Mouse (Mus musculus): ENCODE measurements around the gene Fkbp1b. TPM values are rescaled to one million over a fixed set of nuclear protein-coding genes. Genes with fewer than 3 reads are reported as not detected.
"Not testable (repeated sequence)": the region's sequence is repeated elsewhere in the genome, so short reads cannot be mapped to it uniquely, and the experiment has no call there.

Gene Fkbp1b
- total RNA-seq, 2 experiments from 2014 or later: 13.7 to 18.2 TPM

DNA sequence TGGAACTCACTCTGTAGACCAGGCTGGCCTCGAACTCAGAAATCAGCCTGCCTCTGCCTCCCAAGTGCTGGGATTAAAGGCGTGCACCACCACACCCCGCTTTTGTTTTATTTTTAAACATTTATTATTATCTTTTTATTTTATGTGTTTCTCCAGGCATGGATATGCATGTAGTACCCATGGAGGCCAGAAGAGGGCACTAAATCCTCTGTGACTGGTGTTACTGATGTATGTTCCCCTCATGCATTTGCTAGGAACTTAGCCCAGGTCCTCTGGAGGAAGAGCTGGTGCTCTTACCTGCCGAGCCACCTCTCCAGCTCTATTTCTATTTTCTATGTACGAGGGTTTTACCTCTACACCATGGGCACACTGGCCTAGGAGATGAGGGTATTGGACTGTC, 14.8 kb upstream of the Fkbp1b start:
- ATAC-seq (replicated peaks; ENCODE audit: poor library complexity, severe bottlenecking): no peak

DNA sequence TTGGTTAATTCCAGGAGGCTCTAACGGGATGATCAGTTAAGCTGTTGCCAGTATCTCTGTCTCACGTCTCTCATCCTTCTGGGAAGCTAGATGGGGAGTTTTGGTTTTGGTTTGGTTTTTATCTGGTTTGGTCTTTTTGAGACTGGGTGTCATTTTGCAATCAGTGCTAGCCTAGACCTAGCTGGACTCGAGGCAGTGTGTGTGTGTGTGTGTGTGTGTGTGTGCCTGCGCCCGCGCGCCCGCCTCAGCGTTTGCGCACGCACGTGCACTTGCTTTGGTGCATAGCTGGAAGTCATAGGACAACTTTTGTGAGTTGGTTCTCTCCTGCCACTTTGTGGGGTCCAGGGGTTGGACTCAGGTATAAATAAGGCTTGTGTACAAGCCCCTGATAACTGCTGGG, 2.4 kb upstream of the Fkbp1b start:
- peak; percentile 28 for ATAC-seq (replicated peaks; ENCODE audit: poor library complexity, severe bottlenecking)

DNA sequence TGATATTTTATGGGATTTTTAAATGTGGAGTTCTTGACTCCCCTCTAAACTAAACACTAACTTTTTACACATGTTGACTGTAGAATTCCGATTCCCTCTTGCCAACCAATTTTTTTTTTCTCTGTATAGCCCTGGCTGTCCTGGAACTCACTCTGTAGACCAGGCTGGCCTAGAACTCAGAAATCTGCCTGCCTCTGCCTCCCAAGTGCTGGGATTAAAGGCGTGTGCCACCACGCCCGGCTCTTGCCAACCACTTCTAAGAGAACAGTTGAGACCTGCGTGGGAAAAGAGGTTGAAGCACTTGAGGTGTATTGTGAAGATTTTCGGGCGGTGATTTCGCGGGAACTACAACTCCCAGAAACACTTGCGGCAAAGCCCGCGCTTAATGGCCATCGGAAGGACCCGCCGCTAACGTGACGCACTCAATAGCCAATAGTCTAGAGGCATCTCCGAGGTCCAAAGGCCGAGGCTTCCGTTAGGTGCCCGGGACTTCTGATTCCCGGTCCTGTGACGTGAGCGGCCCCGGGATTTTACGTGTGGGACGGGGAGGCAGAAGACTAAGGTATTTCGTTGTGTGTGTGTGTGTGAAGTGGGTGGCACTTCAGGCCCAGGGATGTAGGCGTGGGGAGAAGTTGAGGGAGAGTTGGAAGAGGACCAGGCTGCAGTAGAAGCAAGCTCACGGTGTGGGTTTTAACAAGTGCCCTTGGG, 1.7 kb upstream of the Fkbp1b start, which contains the start of gene Wdcp:
Gene Wdcp (plus strand): TSS at position 414 of the 708 bp plus-strand sequence.
- ATAC-seq (replicated peaks; ENCODE audit: poor library complexity, severe bottlenecking): peak; percentile 65

DNA sequence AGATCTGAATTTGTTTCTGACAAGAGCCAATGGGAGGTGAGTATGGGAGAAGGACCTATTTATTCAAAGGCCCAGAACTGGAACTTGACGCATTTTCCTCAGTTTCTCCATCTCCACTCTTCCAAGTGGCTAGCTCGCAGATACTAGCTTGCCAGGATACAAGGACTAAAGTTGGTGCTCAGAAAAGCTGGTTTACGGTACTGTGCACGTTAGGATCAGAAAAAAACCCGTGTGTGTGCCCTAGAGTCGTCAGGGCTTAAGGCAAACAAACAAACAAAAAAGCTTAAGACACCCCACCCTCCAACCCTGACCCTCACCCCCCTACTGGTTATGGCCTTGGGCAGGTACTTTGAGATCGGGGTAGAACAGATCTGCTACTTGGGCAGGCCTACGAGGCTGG, 1.1 kb upstream of the Fkbp1b start:
- ATAC-seq (replicated peaks; ENCODE audit: poor library complexity, severe bottlenecking): no peak

DNA sequence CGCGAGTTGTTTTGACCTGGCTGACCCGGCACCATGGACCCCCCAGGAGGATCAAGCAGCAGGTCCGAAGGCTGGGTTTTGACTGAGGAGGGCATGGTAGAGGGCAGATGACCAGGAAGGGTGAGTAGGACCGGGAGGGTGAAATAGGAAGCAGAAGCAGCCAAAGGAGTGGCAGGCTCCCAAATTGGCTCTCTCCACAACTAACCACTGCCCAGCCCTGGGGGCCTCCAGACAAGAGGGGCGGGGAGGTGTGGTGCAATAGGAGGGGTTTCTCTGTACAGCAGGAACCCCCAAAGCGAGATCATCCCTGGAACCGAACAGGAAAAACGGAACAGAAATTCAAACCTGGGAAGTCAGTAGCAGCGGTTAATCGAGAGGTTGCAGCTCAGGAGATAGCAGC, 650 bp downstream of the Fkbp1b start:
- peak; percentile 44 for ATAC-seq (replicated peaks; ENCODE audit: poor library complexity, severe bottlenecking)

DNA sequence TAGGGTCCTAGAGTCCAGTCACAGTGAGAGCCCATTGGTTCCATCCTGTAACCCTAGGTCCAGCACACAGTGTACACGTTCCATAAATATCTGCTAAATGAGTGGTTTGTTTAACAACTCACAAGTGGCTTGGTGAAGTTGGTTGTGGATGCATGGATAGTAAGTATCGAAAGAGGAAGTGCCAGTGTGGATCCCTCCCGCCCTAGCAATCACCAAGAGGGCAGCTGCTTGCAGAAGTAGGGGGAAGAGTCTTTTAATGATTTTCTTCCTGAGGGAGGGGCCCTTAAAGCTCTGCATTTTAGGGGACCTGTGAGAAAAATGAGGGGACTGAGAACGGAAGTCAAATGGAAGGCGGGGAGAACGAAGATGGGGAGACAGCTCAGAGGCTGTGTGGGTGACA, 1.4 kb downstream of the Fkbp1b start:
- ATAC-seq (replicated peaks; ENCODE audit: poor library complexity, severe bottlenecking): peak; percentile 43

DNA sequence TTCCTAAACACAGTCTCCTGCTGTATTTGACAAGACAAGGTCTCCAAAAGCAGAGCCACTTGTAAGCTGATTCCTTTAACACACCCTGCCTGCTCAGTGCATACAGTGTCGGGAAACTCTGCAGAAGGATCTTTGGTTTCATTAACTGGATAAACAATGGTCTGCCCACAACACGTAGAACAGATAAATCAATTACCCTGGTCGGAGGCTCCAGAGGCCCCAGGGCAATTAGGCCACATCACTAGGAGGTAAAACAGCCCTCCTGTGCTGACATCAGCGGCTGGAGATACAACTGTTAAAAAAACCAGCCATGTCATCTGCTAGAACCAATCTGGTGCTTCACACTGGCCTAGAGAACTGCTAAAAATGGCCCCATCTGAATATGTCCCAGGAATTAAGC, 4.4 kb downstream of the Fkbp1b start:
- no peak for ATAC-seq (replicated peaks; ENCODE audit: poor library complexity, severe bottlenecking)

DNA sequence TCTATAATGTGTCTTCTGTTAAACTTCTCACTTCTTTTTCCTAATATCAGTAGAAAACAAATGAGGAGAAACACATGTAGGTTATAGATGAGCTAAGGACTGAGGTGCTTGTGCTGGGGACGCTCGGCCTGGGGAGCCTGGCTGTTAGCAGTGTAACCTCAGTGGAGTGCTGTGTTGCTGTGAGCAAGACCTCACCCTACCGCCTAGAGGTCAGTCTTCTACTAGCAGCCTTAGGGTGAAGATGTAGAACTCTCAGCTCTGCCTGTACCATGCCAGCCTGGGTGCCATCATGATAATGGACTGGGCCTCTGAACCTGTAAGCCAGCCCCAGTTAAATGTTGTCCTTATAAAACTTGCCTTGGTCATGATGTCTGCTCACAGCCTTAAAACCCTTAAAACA, 14.1 kb downstream of the Fkbp1b start:
- no peak for ATAC-seq (replicated peaks; ENCODE audit: poor library complexity, severe bottlenecking)

DNA sequence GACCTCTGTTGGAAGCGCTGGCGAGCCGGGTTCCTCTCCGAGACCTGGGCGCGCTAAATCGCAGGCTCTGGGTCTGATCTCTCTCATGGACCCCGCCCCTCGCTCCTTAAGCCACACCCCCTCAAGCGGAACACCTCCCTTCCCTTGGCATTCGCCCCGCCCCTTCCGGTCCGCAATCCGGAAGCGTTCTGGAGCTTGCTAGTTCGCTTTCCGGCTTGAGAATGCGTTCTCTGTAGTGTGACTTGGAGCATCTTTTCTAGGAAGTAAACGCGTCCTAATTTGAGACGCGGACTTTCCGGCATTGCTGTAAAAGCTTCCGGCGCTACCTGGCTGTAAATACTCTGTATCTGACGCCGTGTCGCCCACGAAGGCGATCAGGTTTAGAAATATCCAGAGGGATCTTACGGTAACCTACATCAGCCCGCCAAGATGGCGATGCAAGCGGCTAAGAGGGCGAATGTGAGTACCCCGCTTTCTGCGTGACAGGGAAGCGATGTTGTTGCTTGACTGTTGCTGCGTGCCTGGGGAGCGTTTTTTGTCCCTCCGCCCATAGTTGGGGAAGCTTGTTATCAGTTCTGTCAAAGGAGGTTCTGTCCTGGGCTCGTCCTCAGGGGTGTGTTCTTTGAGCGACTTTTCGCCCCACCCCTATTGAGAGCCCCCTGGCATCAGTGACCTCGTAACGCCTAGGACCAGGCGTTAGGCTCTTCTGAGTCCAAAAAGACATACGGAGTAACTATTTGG, 23.9 kb downstream of the Fkbp1b start, which contains the start of gene Sf3b6:
Gene Sf3b6 (plus strand): TSS at position 184 of the 741 bp plus-strand sequence.
- peak; percentile 96 for ATAC-seq (replicated peaks; ENCODE audit: poor library complexity, severe bottlenecking)

DNA sequence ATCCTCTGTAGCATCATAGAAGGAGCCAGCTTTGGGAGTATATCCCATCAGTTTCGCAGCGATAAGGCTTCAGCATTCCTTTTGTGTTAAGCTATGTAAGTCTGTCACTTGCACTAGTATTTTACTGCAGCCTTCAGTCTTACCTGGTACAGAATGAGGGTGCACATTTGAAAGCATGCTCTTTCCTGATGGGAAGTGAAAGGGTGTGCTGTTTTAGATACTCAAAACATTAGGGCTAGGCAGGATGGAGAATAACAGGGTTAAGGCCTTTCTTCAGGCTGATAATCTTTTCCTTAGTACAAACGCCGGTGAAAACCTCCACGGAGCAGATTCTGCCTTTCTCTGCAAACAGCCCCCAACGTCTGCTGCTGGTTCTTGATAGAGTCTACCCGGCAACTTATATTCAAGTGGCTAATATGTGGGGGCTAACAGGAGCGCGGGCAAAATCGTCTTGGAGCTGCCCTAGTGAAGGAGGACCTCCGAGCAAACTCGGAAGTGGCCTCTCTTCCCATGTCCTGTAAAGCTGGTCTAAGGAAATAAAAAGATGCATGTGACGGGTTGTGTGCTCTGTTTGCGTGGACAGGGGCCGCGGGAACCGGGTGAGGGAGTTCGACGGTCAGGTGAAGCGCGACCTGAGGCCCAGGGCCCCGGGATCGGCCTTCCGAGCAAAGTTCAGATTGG, 24.6 kb downstream of the Fkbp1b start:
- ATAC-seq (replicated peaks; ENCODE audit: poor library complexity, severe bottlenecking): no peak; the same call in 1 of the 2 replicates

DNA sequence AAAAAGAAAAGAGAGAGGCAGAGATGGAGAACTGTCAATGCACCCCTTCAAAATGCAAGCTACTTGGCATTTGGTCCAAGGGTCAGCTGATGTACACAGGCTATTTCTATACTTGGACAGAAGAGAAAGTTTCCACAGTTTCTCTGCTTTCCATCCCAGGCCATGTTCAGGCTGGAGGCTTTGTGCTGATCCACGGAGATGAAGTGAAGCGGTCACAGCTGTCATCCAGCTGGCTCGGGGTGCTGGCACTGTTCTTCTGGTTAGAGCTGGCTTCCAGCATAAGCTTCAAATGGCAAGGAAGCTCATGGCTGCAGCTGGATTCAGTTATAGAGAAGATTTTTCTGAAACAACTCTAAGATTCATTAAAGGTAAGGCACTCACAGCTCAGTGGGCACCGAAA, 27.8 kb downstream of the Fkbp1b start:
- no peak for ATAC-seq (replicated peaks; ENCODE audit: poor library complexity, severe bottlenecking)

DNA sequence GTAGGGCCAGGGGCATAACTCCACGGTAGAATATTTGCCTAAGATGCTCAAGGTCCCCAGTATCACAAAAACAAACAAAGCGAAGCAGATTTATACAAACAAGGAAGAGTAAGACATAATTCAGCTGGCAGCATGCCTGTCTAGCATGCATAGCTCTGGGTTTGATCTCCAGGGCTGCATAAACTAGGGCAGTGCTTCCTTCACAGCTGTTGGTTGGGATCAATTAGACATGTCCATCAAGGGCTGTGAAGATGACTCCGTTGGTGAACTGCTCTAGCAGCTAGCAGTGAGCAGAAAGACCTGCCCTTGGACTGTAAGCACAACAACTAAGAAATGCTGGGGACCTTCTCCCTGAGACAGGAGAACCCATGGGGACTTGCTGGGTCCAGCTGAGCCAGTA, 29.7 kb downstream of the Fkbp1b start:
- no peak for ATAC-seq (replicated peaks; ENCODE audit: poor library complexity, severe bottlenecking)

DNA sequence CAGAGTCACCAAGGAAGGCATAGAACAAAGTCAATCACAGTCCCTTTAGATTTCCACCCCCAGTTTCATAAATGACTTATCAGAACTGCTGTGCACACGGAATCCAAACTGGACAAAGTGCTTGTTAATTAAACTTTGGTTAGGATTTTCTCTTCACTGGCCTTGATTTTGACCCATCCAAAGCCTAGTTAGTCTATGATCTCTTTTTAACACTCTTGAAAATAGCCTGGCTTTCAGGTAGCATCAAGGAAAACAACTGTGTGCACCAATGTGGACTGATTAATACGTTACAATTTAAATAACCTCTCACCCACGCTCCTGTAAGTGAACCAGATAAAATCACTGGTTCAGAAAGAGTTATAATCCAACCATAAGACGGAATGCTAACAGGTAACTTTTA, 30.4 kb downstream of the Fkbp1b start:
- no peak for ATAC-seq (replicated peaks; ENCODE audit: poor library complexity, severe bottlenecking)

DNA sequence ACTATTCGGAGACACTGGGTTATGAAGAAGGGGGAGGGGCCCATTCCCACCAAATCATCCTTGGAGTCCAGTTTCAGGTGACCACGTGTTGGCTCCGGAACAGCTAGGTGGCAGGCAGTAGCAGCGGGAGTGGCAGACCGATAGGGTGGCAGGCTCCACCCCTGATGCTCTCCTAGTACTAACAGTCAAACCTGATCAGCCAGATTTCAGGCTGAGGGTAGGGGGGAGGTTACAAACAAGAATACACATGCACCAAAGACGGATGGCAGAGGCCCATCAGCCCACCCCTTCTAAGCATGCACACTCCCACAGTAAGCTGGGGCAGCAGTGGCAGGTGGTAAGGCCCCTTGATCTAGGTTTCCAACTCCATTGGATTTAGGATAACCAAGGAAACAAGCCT, 43.9 kb downstream of the Fkbp1b start:
- not testable (repeated sequence) for ATAC-seq (replicated peaks; ENCODE audit: poor library complexity, severe bottlenecking)

DNA sequence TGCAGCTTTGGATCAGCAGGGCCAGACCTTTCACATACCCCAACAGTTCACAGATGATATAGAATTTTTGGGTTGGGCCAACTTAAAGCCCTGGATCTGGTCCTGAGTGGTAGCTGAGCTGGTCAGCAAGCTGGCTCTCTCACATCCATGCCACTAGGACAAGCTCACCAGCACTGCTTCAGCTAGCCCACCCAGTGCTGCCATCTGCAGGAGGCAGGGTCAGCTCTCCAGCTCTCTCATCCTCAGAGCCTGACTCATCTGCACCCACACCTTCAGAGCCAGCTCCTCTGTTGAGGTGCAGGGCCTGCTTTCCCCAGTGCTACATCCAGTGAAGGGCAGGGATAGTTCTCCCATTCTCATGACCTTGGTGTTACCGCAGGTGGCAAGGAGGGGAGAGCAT, 47.7 kb downstream of the Fkbp1b start:
- ATAC-seq (replicated peaks; ENCODE audit: poor library complexity, severe bottlenecking): no peak

DNA sequence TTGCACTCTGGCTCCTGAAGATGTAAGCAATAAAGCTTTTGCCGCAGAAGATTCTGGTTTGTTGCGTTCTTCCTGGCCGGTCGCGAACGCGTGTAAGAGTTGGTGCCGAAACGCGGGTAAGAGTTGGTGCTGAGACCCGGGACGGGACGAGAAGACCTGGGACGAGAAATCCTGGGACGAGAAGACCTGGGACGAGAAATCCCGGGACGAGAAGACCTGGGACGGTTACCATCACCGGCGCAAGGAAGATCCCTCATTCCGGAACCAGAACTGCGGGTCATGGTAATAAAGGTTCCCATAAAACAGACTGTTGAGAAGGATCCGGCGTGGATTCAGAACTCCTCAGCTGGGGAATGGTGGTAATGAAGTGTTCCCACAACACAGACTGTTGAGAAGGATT, 53.3 kb downstream of the Fkbp1b start:
- not testable (repeated sequence) for ATAC-seq (replicated peaks; ENCODE audit: poor library complexity, severe bottlenecking)

DNA sequence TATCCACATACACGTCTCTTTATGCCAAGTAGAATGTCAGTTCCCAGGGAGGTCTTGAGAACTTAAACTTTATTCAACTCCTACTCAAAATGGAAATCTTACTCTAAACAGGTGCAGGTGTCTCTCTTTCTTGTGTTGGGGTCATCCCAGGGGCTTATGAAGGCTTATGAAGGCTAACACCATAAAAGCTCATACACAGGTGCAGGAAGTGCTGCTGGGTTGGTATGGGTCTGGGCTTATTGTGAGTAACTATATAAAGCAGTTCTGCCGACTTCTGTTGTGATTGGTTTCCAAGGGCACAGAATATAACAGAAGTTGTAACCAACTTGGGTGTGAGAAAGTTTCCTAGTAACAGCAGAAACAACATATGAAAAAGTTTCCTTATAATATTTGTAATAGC, 56.9 kb downstream of the Fkbp1b start:
- ATAC-seq (replicated peaks; ENCODE audit: poor library complexity, severe bottlenecking): no peak

DNA sequence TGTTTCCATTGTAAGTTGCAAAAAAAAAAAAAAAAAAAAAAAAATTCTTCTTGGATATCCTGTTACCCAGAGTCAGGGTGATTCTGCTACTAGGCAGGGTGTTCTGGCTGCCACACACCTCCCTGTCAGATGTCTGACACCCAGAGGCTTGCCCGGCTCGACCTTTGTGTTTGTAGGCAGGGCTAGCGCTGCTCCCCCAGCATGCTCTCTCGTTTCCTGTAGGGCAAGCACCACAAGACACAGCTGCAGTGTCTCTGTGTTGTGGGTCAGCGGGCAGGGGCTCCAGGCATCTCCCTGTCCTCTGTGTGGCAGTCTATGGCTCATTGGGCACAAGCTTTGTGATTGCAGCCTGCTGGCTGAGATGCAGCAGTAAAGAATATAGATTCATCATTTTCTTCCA, 57.8 kb downstream of the Fkbp1b start:
- no peak for ATAC-seq (replicated peaks; ENCODE audit: poor library complexity, severe bottlenecking)
